Mouse (Mus musculus) c-Kit-positive CD71-negative TER-119-negative erythroid progenitor cells, embryonic 14.5 days (primary cell): ENCODE results near the gene Mettl24.

Experiments used
- DNase-seq: peaks from one replicate; pipeline ENCODE4 v3.0.0-alpha.2; 2013; ENCODE audit warnings: low read depth

The Mettl24 gene

GRCm38 (mm10) chr10:40684326-40684725, 1.2 kb downstream of the Mettl24 start:
- no peak for DNase-seq

- no peak for DNase-seq
These were observed 2.6 kb downstream of the Mettl24 start for GRCm38 (mm10) chr10:40685641-40686040.

GRCm38 (mm10) chr10:40686976-40687375, 3.9 kb downstream of the Mettl24 start:
- DNase-seq, result no peak

GRCm38 (mm10) chr10:40687407-40687806, 4.3 kb downstream of the Mettl24 start:
- DNase-seq, result no peak

- no peak for DNase-seq
These were observed 5.2 kb downstream of the Mettl24 start for GRCm38 (mm10) chr10:40688266-40688665.

GRCm38 (mm10) chr10:40688873-40689272, 5.8 kb downstream of the Mettl24 start:
- no peak for DNase-seq

GRCm38 (mm10) chr10:40698652-40699051, 15.6 kb downstream of the Mettl24 start:
- DNase-seq, result no peak

GRCm38 (mm10) chr10:40711127-40711526, 28.0 kb downstream of the Mettl24 start:
- DNase-seq, result no peak

GRCm38 (mm10) chr10:40713018-40713608, 30.0 kb downstream of the Mettl24 start:
- DNase-seq, result no peak

GRCm38 (mm10) chr10:40713829-40714228, 30.7 kb downstream of the Mettl24 start:
- no peak for DNase-seq

- no peak for DNase-seq
These were observed 32.1 kb downstream of the Mettl24 start for GRCm38 (mm10) chr10:40715151-40715550.

GRCm38 (mm10) chr10:40716296-40716695, 33.2 kb downstream of the Mettl24 start:
- DNase-seq, result no peak

GRCm38 (mm10) chr10:40716713-40717112, 33.6 kb downstream of the Mettl24 start:
- DNase-seq, result no peak

GRCm38 (mm10) chr10:40718362-40718761, 35.3 kb downstream of the Mettl24 start:
- no peak for DNase-seq

- no peak for DNase-seq
These were observed 36.0 kb downstream of the Mettl24 start for GRCm38 (mm10) chr10:40719062-40719461.

GRCm38 (mm10) chr10:40720883-40721282, 37.8 kb downstream of the Mettl24 start:
- DNase-seq, result no peak

GRCm38 (mm10) chr10:40724342-40724741, 41.3 kb downstream of the Mettl24 start:
- no peak for DNase-seq

- DNase-seq, result no peak
These were observed 42.0 kb downstream of the Mettl24 start for GRCm38 (mm10) chr10:40725066-40725465.

GRCm38 (mm10) chr10:40725471-40725870, 42.4 kb downstream of the Mettl24 start:
- no peak for DNase-seq

GRCm38 (mm10) chr10:40726288-40726902, 43.3 kb downstream of the Mettl24 start:
- no peak for DNase-seq

- no peak for DNase-seq
These were observed 43.9 kb downstream of the Mettl24 start for GRCm38 (mm10) chr10:40726989-40727388.

GRCm38 (mm10) chr10:40730200-40730599, 47.1 kb downstream of the Mettl24 start:
- DNase-seq, result no peak

GRCm38 (mm10) chr10:40733291-40733690, 50.2 kb downstream of the Mettl24 start:
- no peak for DNase-seq

GRCm38 (mm10) chr10:40736172-40736571, 53.1 kb downstream of the Mettl24 start:
- DNase-seq, result no peak
